Mouse (Mus musculus) ES-E14 (cell line): ENCODE measurements around the gene Fars2.

Source experiments
- CHD2 ChIP-seq: IDR thresholded peaks from 2 replicates; pipeline ENCODE4 v1.6.1; 2014; ENCODE audit warnings: mild to moderate bottlenecking, low read depth, low read length, inconsistent platforms
- HCFC1 ChIP-seq: IDR thresholded peaks from 2 replicates; pipeline ENCODE4 v1.6.1; 2012; ENCODE audit warnings: low read length, inconsistent platforms, borderline replicate concordance; ENCODE audit not compliant: insufficient read depth
- ZNF384 ChIP-seq: IDR thresholded peaks from 2 replicates; pipeline ENCODE4 v1.6.1; 2012; ENCODE audit warnings: low read depth, low read length, inconsistent platforms

GRCm38 (mm10) chr13:36149175-36149939 is 32.1 kb downstream of the Fars2 start:
- no peak for TF ChIP-seq ZNF384
- no peak for TF ChIP-seq HCFC1
- TF ChIP-seq CHD2 = no peak
